Mouse (Mus musculus): Measurements from ENCODE around the gene Tldc1. TPM values are rescaled to one million over a fixed set of nuclear protein-coding genes. Genes with fewer than 3 reads are reported as not detected.
A peak's percentile ranks its signal among the peaks of the same experiment; 100 is the strongest.

The Tldc1 gene
- polyA plus RNA-seq, 1 experiment, result 13.5 TPM

DNA sequence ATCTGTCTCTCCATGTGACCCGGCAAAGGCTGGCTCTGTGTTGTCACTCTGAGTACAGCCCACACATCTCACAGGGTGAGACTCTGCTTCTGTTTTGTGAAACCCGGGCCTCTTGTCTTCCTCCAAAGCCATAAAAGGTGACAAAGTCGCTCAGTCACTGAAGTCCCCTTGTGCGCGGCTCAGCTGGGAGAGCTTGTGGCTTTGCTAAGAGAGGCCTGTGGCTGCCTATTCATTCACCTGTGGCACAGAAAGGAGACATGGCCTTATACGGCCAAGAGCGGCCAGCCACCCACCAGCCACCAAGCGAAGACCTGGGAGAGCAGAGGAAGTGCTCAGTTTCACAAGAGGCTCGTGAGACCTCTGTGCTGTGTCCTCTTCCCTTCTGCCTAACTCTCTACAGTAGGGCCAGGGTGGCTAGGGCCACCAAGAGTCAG lies 5.9 kb upstream of the Tldc1 start:
- TF ChIP-seq POLR2A (IDR thresholded peaks at IDR 0.05; ENCODE audit: borderline replicate concordance, extremely low read depth, insufficient read depth, insufficient read length, poor library complexity, severe bottlenecking) (no peak), CTCF (IDR thresholded peaks at IDR 0.05; ENCODE audit: borderline replicate concordance, extremely low read depth, insufficient read depth, insufficient read length) (no peak)
- no peak for DNase-seq (ENCODE audit: low read depth)

DNA sequence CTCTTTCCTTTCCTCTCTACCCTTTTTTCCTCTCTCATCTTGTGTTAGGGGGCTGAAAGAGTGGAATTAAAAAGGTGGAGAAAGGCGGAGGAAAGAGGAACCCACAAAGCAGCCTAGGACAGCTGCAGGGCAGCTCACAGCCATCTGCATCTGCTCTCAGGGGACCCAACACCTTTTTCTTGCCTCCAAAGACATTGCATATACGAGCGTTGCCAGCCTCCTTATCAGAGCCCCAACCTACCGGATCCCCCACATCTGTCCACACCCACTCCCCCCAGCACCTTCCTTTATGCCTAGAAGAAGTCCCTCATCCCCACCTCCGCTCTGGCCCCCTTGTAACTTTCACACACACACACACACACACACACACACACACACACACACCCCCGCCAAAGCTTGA lies 5.4 kb upstream of the Tldc1 start:
- no peak for DNase-seq (ENCODE audit: low read depth)
- TF ChIP-seq CTCF (IDR thresholded peaks at IDR 0.05; ENCODE audit: borderline replicate concordance, extremely low read depth, insufficient read depth, insufficient read length) (no peak), POLR2A (IDR thresholded peaks at IDR 0.05; ENCODE audit: borderline replicate concordance, extremely low read depth, insufficient read depth, insufficient read length, poor library complexity, severe bottlenecking) (no peak)

GRCm38 (mm10) chr8:119782715-119783114 lies 4.5 kb upstream of the Tldc1 start:
- DNase-seq (ENCODE audit: low read depth), result peak; percentile 89
- TF ChIP-seq CTCF (IDR thresholded peaks at IDR 0.05; ENCODE audit: borderline replicate concordance, extremely low read depth, insufficient read depth, insufficient read length) (peak; percentile 85), POLR2A (IDR thresholded peaks at IDR 0.05; ENCODE audit: borderline replicate concordance, extremely low read depth, insufficient read depth, insufficient read length, poor library complexity, severe bottlenecking) (no peak)

DNA sequence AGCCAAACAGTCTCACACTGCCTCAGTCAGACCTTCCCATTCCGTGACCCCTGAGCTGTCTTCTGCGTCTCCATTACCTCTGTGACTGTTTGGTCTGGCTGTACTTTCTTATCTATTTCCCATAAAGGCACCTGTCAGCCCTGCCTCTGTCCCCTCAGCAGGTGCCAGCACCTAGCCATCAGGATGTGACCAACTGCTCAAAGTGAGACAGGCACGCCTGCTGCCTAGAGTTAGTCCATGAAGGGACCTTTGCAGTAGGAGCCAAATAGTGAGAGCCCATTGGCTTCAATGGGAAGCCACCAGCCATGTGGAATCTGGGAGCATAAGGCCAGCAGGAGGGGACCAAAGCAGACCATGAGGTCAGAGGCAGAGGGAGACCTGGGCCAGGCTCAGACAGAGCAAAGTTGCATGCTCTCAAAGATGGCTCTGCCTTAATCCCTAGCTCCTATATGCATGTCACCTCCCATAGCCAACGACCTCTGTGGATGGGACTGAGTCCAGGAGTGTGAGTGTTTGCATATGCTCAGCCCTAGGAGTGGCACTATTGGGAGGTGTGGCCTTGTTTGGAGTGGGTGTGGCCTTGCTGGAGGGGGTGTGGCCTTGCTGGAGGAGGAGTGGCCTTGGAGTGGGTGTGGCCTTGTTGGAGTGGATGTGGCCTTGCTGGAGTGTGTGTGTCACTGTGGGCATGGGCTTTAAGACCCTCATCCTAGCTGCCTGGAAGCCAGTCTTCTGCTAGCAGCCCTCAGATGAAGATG lies 3.0 kb upstream of the Tldc1 start:
- DNase-seq (ENCODE audit: low read depth), result no peak
- no peak for TF ChIP-seq POLR2A (IDR thresholded peaks at IDR 0.05; ENCODE audit: borderline replicate concordance, extremely low read depth, insufficient read depth, insufficient read length, poor library complexity, severe bottlenecking)
- no peak for TF ChIP-seq CTCF (IDR thresholded peaks at IDR 0.05; ENCODE audit: borderline replicate concordance, extremely low read depth, insufficient read depth, insufficient read length)

DNA sequence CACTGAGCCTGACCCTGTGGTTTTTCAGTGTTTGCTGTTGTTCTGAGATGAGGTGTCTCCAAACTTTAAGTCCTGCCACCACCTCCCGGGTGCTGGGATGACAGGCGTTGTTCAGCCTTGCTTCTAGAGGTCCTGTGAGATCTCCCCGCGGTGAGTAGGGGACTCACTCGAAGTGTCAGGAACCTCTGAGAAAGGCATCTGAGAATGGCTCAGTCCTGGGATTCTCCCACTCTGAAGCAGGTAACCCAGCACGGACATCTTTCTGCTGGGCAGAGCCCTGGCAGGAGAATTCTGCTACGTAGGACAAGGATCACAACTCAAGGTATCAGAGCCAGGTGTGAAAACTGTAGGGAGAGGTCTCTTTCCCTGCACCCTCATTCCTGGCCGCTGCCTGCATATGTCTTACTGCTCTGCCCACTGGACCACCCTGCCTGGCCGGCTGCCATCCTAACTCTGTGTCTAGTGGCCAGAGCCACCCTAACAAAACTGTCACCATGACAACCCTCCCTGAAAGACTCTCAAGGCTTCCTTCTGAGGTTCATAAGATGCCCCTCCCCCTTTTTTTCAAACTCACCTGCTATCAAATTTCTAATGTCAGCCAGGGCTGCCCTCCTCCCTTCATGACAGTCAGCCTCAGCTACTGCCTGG lies 2.3 kb upstream of the Tldc1 start:
- no peak for DNase-seq (ENCODE audit: low read depth)
- TF ChIP-seq CTCF (IDR thresholded peaks at IDR 0.05; ENCODE audit: borderline replicate concordance, extremely low read depth, insufficient read depth, insufficient read length) (no peak), POLR2A (IDR thresholded peaks at IDR 0.05; ENCODE audit: borderline replicate concordance, extremely low read depth, insufficient read depth, insufficient read length, poor library complexity, severe bottlenecking) (no peak)

DNA sequence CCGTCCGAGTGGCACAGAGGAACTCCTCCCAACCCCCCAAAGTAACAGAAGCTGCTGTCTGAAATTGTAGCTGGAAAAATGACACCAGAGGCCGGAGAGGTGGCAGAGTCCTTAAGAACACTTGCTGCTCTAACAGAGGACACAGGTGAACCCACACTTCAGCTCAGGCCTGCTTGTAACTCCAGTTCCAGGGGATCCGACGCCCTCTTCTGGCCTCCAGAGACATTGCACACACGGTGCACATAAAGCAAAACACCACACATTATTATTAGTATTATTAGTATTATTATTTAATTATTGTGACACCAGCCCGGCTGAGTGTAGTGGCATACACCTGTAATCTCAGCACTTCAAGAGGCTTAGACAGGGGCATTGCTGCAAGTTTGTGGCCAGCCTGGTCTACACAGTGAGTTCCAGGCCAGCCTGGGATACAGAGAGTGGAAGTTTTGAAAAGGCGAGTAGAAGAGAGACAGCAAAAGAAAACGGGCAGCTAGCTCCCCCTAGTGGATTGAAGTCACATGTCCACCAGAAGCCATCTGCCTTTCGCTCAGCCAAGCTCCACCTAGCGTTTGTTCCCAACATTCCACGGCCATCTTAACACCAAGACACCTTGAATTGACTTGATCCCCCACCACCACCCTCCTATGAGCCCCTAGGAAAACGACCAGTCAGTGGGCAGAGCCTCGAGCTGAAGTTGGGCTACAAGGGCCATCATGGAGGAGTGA lies 959 bp upstream of the Tldc1 start:
- TF ChIP-seq POLR2A (IDR thresholded peaks at IDR 0.05; ENCODE audit: borderline replicate concordance, extremely low read depth, insufficient read depth, insufficient read length, poor library complexity, severe bottlenecking) (no peak), CTCF (IDR thresholded peaks at IDR 0.05; ENCODE audit: borderline replicate concordance, extremely low read depth, insufficient read depth, insufficient read length) (peak; percentile 94)
- DNase-seq (ENCODE audit: low read depth), result peak; percentile 91

DNA sequence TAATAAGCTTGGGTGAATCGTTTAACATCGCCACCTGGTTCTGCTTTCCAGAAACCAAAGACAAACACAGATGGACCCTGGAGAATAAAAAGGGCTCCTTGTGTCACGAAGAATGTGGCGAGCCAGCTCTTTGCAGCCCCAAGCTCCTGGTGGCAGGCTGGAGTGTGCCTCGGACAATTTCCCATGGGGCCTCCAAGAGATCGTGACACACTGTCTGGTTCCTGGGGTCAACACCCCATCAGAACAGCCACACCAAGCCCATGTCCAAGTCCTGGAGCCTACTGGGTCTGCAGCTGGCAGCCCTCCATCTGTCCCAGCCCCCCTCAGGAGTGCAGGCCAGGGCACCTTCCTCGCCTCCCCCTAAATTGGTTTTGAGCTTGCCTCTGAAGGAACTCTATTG lies 451 bp downstream of the Tldc1 start:
- peak; percentile 45 for DNase-seq (ENCODE audit: low read depth)
- TF ChIP-seq POLR2A (IDR thresholded peaks at IDR 0.05; ENCODE audit: borderline replicate concordance, extremely low read depth, insufficient read depth, insufficient read length, poor library complexity, severe bottlenecking), result no peak
- no peak for TF ChIP-seq CTCF (IDR thresholded peaks at IDR 0.05; ENCODE audit: borderline replicate concordance, extremely low read depth, insufficient read depth, insufficient read length)

DNA sequence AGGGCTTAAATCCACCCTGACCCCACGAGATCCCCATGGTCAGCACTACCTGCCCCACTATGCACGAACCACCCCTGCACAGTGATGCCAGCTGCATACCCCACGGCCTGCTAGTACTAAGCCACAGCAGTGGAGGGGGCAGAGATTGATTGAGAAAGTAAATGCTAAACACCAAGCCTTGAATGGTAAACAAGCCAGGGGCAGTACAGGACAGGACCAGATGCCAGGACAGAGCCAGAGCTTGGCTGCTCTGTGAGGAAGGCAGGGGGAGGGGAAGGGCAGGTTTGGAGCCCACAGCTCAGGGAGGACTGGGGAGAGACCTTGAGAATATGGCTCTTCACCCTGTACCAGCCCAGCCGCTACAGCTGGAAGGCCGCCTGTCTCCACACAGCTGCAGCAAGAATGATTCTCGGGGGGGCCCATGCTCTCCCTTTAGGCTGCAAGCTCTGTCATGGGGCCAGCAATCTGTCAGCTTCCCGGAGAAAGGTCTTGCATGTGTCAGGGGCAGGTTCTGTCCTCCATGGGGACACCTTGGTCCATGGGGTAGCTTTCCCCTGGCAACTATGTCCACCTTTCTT lies 1.5 kb downstream of the Tldc1 start:
- no peak for TF ChIP-seq POLR2A (IDR thresholded peaks at IDR 0.05; ENCODE audit: borderline replicate concordance, extremely low read depth, insufficient read depth, insufficient read length, poor library complexity, severe bottlenecking)
- no peak for TF ChIP-seq CTCF (IDR thresholded peaks at IDR 0.05; ENCODE audit: borderline replicate concordance, extremely low read depth, insufficient read depth, insufficient read length)
- no peak for DNase-seq (ENCODE audit: low read depth)

DNA sequence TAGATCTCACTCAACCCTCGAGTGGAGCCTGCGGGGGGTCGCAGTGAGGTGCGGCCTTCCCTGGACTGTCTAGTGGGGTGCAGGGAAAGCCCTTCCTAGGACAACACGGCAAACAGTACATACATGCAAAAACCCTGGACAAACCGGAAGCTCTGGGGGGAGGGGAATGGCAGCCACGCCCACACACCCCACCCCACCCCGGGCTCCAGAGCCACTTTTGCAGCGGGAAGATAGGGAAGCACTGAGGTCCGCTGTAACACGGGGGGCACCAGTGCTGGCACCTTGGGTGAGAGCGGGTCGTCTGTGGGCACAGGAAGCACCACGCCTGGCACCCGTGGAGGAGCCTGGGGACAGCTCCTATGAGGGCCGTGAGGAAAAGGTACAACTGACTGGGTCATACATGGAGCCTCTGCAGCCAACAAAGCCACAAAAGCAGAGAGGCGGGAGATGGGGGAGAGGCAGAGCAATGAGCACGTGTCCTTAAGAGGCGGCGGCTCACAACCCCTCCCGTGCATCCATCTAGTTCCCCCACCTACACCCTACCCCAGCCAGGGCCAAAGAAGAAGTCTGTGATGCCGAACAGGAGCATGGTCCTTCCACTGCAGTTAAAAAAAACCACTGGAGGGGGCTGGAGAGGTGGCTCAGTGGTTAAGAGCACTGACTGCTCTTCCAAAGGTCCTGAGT lies 12.3 kb downstream of the Tldc1 start:
- no peak for TF ChIP-seq CTCF (IDR thresholded peaks at IDR 0.05; ENCODE audit: borderline replicate concordance, extremely low read depth, insufficient read depth, insufficient read length)
- TF ChIP-seq POLR2A (IDR thresholded peaks at IDR 0.05; ENCODE audit: borderline replicate concordance, extremely low read depth, insufficient read depth, insufficient read length, poor library complexity, severe bottlenecking), result no peak
- DNase-seq (ENCODE audit: low read depth), result no peak

- DNase-seq (ENCODE audit: low read depth), result no peak
- TF ChIP-seq POLR2A (IDR thresholded peaks at IDR 0.05; ENCODE audit: borderline replicate concordance, extremely low read depth, insufficient read depth, insufficient read length, poor library complexity, severe bottlenecking) (no peak), CTCF (IDR thresholded peaks at IDR 0.05; ENCODE audit: borderline replicate concordance, extremely low read depth, insufficient read depth, insufficient read length) (no peak)
Measured at GRCm38 (mm10) chr8:119765311-119765710, 12.9 kb downstream of the Tldc1 start.

Data from brain, embryonic 14.5 days (tissue).